Mouse (Mus musculus): ENCODE results near the gene Lrch1. TPM values are rescaled to one million over a fixed set of nuclear protein-coding genes. Genes with fewer than 3 reads are reported as not detected.

The Lrch1 gene
- polyA plus RNA-seq, 1 experiment, result 11.5 TPM

DNA sequence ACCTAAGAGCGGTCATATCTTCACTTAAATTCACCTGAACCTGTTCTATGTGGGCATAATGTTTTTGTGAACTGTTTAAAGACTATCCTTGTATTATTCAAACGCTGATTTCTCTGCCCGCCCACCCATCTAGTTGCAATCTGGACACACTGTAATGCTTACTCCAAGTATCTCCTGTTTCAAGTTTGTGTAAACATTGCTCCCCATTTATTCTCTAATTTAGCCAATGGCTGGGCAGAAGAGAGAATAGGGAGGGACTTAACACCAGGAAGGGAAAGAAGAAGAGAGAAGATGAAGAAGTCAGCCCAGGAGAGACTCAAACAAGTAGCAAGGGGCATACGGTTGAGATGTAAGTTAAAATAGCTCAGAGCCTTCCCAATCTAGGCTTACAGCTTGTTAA, 31.0 kb downstream of the Lrch1 start:
- WGBS, result 77% methylated on average over 4 of the region's 4 CpGs
- Histone ChIP-seq H3K27ac (ENCODE audit: insufficient read depth, low read length) (no peak overlapping the region), H3K36me3 (ENCODE audit: control insufficient read depth, insufficient read depth, low read length) (no peaks in the 10 kb centered on the region; the same call in 1 of the 2 replicates), H3K4me3 (ENCODE audit: extremely low read depth, insufficient read depth, insufficient read length) (no peak overlapping the region), H3K27me3 (ENCODE audit: control insufficient read depth, insufficient read depth, low read length) (no peaks in the 10 kb centered on the region), H3K4me1 (ENCODE audit: control insufficient read depth, insufficient read depth, insufficient read length) (peaks cover 46% of the 10 kb centered on the region)
- TF ChIP-seq CTCF (IDR thresholded peaks at IDR 0.05; ENCODE audit: extremely low read depth, insufficient read depth, insufficient read length, insufficient replicate concordance), result no peak
- TF ChIP-seq POLR2A (IDR thresholded peaks at IDR 0.05; ENCODE audit: low read depth, low read length), result no peak
- DNase-seq (ENCODE audit: low read depth in 1 of 2, low spot score in 2 of 2), result no peak

DNA sequence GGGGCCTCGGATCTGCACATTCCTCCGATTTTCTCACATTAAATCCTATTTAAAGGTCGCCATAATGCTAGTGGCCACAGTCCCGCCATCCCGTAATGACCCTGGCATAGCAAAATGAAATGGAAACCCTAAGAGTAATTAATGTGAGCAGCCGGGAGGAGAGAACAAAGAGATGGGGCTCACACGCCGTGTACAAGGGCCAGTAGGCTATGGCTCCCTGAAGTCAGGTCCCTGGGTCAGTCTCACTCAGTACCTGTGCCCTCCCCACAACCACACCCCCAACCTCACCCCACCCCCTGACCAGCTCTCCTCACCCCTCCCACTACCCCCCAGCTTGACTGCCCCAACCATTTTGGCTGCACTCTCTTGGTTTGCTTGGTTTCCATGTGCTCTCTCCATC, 31.6 kb downstream of the Lrch1 start:
- Histone ChIP-seq H3K27ac (ENCODE audit: insufficient read depth, low read length) (no peak overlapping the region; the same call in 1 of the 2 replicates), H3K36me3 (ENCODE audit: control insufficient read depth, insufficient read depth, low read length) (no peaks in the 10 kb centered on the region; the same call in 1 of the 2 replicates), H3K4me3 (ENCODE audit: extremely low read depth, insufficient read depth, insufficient read length) (no peak overlapping the region), H3K27me3 (ENCODE audit: control insufficient read depth, insufficient read depth, low read length) (no peaks in the 10 kb centered on the region), H3K4me1 (ENCODE audit: control insufficient read depth, insufficient read depth, insufficient read length) (peaks cover 41% of the 10 kb centered on the region)
- DNase-seq (ENCODE audit: low read depth in 1 of 2, low spot score in 2 of 2), result no peak
- WGBS, result 90% methylated on average over 8 of the region's 8 CpGs
- TF ChIP-seq POLR2A (IDR thresholded peaks at IDR 0.05; ENCODE audit: low read depth, low read length), result no peak
- no peak for TF ChIP-seq CTCF (IDR thresholded peaks at IDR 0.05; ENCODE audit: extremely low read depth, insufficient read depth, insufficient read length, insufficient replicate concordance)

DNA sequence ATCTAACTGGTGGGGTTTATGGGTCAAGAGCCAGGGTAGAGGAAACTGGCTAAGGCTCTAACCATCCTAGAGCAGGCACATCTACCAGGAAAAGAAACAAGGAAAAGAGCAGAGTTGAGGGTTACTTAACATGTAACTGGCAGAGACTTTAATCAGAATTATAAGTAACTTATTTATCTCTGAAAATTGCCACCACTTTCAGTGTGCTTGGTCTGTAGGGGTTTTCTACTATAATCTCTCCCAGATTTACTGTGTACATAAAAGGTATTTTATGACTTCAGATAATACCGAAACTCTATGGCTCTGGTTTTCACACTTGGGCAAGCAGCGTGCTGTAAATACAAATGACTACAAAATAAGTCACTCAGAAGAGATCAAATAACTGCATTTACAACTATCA, 32.0 kb downstream of the Lrch1 start:
- no peak for TF ChIP-seq POLR2A (IDR thresholded peaks at IDR 0.05; ENCODE audit: low read depth, low read length)
- TF ChIP-seq CTCF (IDR thresholded peaks at IDR 0.05; ENCODE audit: extremely low read depth, insufficient read depth, insufficient read length, insufficient replicate concordance), result no peak
- DNase-seq (ENCODE audit: low read depth in 1 of 2, low spot score in 2 of 2), result no peak
- WGBS, result 53% methylated on average over 2 of the region's 2 CpGs
- Histone ChIP-seq H3K4me3 (ENCODE audit: extremely low read depth, insufficient read depth, insufficient read length) (no peak overlapping the region), H3K27me3 (ENCODE audit: control insufficient read depth, insufficient read depth, low read length) (no peaks in the 10 kb centered on the region), H3K36me3 (ENCODE audit: control insufficient read depth, insufficient read depth, low read length) (no peaks in the 10 kb centered on the region; the same call in 1 of the 2 replicates), H3K4me1 (ENCODE audit: control insufficient read depth, insufficient read depth, insufficient read length) (peaks cover 41% of the 10 kb centered on the region), H3K27ac (ENCODE audit: insufficient read depth, low read length) (no peak overlapping the region)

DNA sequence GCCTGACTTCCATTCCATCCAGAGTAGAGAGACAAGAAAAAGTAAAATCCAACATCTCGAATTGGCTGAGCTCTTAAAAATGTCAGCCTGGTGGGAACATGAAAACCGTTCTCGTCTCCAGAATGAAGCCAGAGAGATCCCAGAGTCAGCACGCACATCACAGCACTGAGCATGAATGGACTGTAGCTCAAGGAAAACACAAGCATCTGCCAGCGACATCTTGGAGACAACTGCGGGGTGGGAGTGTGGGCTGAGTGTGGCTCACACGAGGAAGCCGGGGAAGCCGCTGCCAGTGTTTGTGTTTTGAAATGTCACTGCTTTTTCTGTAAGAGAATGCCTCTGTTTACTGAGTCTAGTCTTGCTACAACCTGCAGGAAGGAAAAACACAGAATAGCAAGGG, 32.7 kb downstream of the Lrch1 start:
- DNase-seq (ENCODE audit: low read depth in 1 of 2, low spot score in 2 of 2), result no peak
- Histone ChIP-seq H3K4me1 (ENCODE audit: control insufficient read depth, insufficient read depth, insufficient read length) (peaks cover 41% of the 10 kb centered on the region), H3K36me3 (ENCODE audit: control insufficient read depth, insufficient read depth, low read length) (no peaks in the 10 kb centered on the region), H3K27me3 (ENCODE audit: control insufficient read depth, insufficient read depth, low read length) (no peaks in the 10 kb centered on the region), H3K4me3 (ENCODE audit: extremely low read depth, insufficient read depth, insufficient read length) (no peak overlapping the region), H3K27ac (ENCODE audit: insufficient read depth, low read length) (no peak overlapping the region)
- TF ChIP-seq POLR2A (IDR thresholded peaks at IDR 0.05; ENCODE audit: low read depth, low read length) (no peak), CTCF (IDR thresholded peaks at IDR 0.05; ENCODE audit: extremely low read depth, insufficient read depth, insufficient read length, insufficient replicate concordance) (no peak)
- WGBS, result 77% methylated on average over 9 of the region's 9 CpGs

DNA sequence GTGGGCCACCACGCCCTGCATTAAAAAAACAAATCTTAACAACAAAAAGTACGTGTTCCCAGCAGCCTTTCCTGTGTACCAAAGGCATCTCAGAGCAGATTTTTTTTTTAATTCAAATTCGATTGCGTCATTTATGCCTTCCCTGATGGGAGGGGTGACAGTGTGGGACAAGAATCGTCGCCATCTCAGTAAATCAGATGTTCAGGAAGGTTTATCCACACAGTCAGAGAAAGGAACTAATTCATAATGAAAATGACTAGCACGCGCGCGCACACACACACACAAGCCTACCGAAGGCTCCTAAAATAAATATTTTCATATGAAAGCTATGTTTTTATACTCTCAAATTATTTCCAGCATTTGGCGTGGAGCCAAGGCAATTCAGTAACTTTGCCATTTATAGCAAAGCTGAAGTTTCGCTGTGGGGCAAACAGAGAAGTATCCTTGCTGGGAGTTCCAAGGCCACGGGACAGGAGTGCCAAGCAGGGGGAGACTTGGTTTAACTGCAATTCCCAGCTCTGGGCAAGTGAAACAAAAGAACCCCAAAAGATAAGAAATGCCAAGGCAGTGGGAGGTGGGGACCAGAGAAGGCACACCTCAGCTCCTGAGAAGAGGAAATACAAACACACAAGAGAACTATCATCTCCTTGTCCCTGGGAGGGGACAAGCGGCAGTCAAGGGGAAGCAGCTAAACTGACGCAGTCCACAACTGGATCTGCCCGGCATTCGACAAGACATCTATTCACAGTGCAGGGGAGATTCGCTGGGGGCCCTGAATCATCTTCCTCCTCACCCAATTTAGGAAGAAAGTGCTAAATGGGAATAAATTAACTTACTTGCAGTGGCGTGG, 34.1 kb downstream of the Lrch1 start:
- H3K4me1 ChIP-seq (ENCODE audit: control insufficient read depth, insufficient read depth, insufficient read length), result peaks cover 35% of the 10 kb centered on the region; the same call in 1 of the 2 replicates
- TF ChIP-seq CTCF (IDR thresholded peaks at IDR 0.05; ENCODE audit: extremely low read depth, insufficient read depth, insufficient read length, insufficient replicate concordance) (no peak), POLR2A (IDR thresholded peaks at IDR 0.05; ENCODE audit: low read depth, low read length) (no peak)
- no peak overlapping the region for H3K4me3 ChIP-seq (ENCODE audit: extremely low read depth, insufficient read depth, insufficient read length)
- no peak for DNase-seq (ENCODE audit: low read depth in 1 of 2, low spot score in 2 of 2)
- no peaks in the 10 kb centered on the region for H3K36me3 ChIP-seq (ENCODE audit: control insufficient read depth, insufficient read depth, low read length)
- peak overlapping the region; percentile 45; the same call in 1 of the 2 replicates for H3K27ac ChIP-seq (ENCODE audit: insufficient read depth, low read length)
- WGBS, result 64% methylated on average over 20 of the region's 20 CpGs
- no peaks in the 10 kb centered on the region for H3K27me3 ChIP-seq (ENCODE audit: control insufficient read depth, insufficient read depth, low read length)

DNA sequence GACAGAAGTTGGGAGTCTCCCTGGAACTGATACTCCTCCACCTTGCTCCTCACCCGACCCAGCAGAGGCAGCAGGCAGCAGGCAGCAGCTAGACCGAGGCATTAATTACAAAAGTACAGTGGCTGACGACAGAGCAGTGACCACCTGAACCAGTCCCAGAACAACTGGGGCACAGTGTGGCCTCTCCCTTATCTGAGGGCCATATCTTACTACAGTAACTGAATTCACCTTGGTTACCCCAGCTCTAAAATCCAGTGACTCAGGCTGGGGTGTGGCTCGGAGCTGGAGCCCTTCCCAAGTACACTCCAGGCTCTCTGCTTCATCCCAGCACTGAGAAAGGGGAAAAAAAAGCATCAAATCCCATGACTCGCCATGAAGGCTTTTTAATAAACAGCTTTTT, 37.3 kb downstream of the Lrch1 start:
- Histone ChIP-seq H3K36me3 (ENCODE audit: control insufficient read depth, insufficient read depth, low read length) (no peaks in the 10 kb centered on the region), H3K4me3 (ENCODE audit: extremely low read depth, insufficient read depth, insufficient read length) (no peak overlapping the region), H3K27me3 (ENCODE audit: control insufficient read depth, insufficient read depth, low read length) (no peaks in the 10 kb centered on the region), H3K27ac (ENCODE audit: insufficient read depth, low read length) (no peak overlapping the region), H3K4me1 (ENCODE audit: control insufficient read depth, insufficient read depth, insufficient read length) (peaks cover 33% of the 10 kb centered on the region; the same call in 1 of the 2 replicates)
- TF ChIP-seq POLR2A (IDR thresholded peaks at IDR 0.05; ENCODE audit: low read depth, low read length) (no peak), CTCF (IDR thresholded peaks at IDR 0.05; ENCODE audit: extremely low read depth, insufficient read depth, insufficient read length, insufficient replicate concordance) (no peak)
- WGBS, result 78% methylated on average over 5 of the region's 5 CpGs
- no peak for DNase-seq (ENCODE audit: low read depth in 1 of 2, low spot score in 2 of 2)

DNA sequence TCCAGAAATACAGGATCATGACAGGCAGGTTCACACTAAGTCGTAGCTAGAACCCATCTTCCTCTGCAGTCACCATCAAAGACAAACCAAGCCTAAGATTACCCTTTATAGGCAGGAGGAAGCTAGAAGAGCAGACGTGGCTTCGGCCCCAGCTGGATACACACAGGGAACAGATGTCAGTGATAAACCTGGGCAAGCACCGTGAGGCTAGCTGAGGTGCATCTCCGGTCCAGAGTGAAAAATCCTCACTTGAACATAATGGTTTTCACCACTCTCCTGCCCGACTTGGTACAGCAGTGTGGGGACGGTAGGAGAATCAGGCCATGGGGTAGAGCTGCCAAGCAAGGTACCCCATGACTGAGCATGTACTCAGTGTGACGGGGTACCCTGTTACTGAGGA, 38.7 kb downstream of the Lrch1 start:
- H3K36me3 ChIP-seq (ENCODE audit: control insufficient read depth, insufficient read depth, low read length), result no peaks in the 10 kb centered on the region
- H3K4me1 ChIP-seq (ENCODE audit: control insufficient read depth, insufficient read depth, insufficient read length), result peaks cover 38% of the 10 kb centered on the region; the same call in 1 of the 2 replicates
- 23% methylated on average over 8 of the region's 8 CpGs for WGBS
- H3K27ac ChIP-seq (ENCODE audit: insufficient read depth, low read length), result peak overlapping the region; percentile 70
- TF ChIP-seq POLR2A (IDR thresholded peaks at IDR 0.05; ENCODE audit: low read depth, low read length) (no peak), CTCF (IDR thresholded peaks at IDR 0.05; ENCODE audit: extremely low read depth, insufficient read depth, insufficient read length, insufficient replicate concordance) (no peak)
- DNase-seq (ENCODE audit: low read depth in 1 of 2, low spot score in 2 of 2), result peak; percentile 34 to 44
- no peaks in the 10 kb centered on the region for H3K27me3 ChIP-seq (ENCODE audit: control insufficient read depth, insufficient read depth, low read length)
- H3K4me3 ChIP-seq (ENCODE audit: extremely low read depth, insufficient read depth, insufficient read length), result no peak overlapping the region
